Mouse (Mus musculus) liver, embryonic 14.5 days (tissue): ENCODE results near the gene Hspa13.

Experiments used
- CTCF ChIP-seq: IDR thresholded peaks from 2 replicates; pipeline ENCODE4 v1.5.1; 2016; ENCODE audit warnings: antibody characterized with exemption, low read depth, control low read depth
- EP300 ChIP-seq: IDR thresholded peaks from 2 replicates; pipeline ENCODE4 v1.6.1; 2016; ENCODE audit warnings: antibody characterized with exemption, low read depth

DNA sequence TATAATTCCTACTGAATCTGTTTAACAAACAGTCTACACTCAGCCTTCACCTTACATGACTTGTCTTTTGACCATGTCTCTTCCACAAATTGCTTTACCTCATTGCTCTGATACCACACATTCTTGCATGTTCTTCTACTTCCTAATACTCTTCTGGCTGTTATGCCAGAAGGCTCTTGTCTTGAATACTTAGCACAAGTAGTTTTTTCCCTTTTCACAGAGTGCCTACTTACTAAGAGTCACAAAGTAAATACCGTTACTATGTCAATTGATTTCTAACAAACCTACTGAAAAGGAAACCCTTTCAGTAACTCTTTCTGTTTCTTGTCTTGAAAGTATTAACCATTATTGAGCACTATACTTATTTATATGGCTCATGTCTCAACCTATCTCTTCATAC, 18.0 kb downstream of the Hspa13 start:
- TF ChIP-seq CTCF (no peak), EP300 (no peak)
